Mouse (Mus musculus): ENCODE results near the gene Olfr967. TPM values are rescaled to one million over a fixed set of nuclear protein-coding genes. Genes with fewer than 3 reads are reported as not detected.
"Not testable (repeated sequence)": the region's sequence is repeated elsewhere in the genome, so short reads cannot be mapped to it uniquely, and the experiment has no call there.

Olfr967 gene
- not detected for total RNA-seq (2021)
- long read RNA-seq, experiment 1 = 0 reads
- long read RNA-seq, experiment 2 = 0 reads

GRCm38 (mm10) chr9:39745949-39746348, at the start of gene Olfr967:
TSS of gene Olfr967 (plus strand) at chr9:39746249.
- DNase-seq (ENCODE audit: low spot score) = no peak

GRCm38 (mm10) chr9:39701123-39701522, 44.9 kb upstream of the Olfr967 start:
- not testable (repeated sequence) for DNase-seq (ENCODE audit: low spot score)

GRCm38 (mm10) chr9:39707017-39707416, 39.0 kb upstream of the Olfr967 start, which contains the start of gene Olfr149:
TSS of gene Olfr149 (minus strand) at chr9:39707117.
- no peak for DNase-seq (ENCODE audit: low spot score)

- DNase-seq (ENCODE audit: low spot score) = no peak
Observed at GRCm38 (mm10) chr9:39708958-39709357, 37.1 kb upstream of the Olfr967 start.

- DNase-seq (ENCODE audit: low spot score) = no peak
Observed at GRCm38 (mm10) chr9:39711053-39711452, 35.0 kb upstream of the Olfr967 start, which contains the start of gene Olfr965. TSS of gene Olfr965 (plus strand) at chr9:39711353.

DNA sequence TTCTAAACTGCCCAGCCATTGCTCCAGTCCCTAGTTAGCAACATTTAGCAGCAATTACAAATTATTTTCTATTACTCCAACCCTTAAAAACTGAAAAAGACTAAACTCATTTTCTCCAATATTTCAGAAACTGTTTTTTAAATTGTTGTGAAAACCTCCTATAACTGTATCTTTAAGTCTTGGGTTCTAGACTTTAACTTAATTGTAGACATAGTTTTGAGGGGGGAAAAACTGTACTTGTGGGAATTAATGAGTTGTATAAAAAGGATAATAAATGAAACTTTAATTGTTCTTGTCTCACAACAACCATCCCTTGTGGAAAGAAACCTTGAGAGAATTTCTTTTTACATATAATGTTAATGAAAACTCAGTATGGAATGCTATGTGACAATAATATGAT, 15.4 kb upstream of the Olfr967 start, which contains the start of gene Olfr150:
Gene Olfr150 (plus strand): TSS at position 301 of the 400 bp plus-strand sequence.
- DNase-seq (ENCODE audit: low spot score) = no peak

DNA sequence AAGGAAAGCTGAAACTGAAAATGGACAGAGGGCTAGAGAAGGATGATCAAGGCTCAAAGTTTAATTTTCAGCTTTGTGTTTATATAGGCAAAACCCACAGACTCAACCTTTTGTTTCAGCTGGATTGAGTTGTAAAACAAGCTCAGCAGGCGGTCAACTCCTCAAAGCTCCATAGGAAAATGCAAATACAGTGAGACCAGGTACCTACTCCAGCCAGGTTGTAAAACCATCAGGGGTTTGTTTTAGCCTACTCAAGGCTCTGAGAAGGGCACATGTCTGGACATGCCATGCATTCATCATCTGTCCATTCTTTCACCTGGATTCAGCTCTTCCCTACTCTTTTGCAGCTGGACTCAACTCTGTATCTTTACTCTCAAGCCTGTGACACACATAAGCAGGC, 5.3 kb upstream of the Olfr967 start:
- DNase-seq (ENCODE audit: low spot score) = no peak

- no peak for DNase-seq (ENCODE audit: low spot score)
Observed at GRCm38 (mm10) chr9:39746428-39746827, 379 bp downstream of the Olfr967 start.

- no peak for DNase-seq (ENCODE audit: low spot score)
Observed at GRCm38 (mm10) chr9:39783153-39783552, 37.1 kb downstream of the Olfr967 start, which contains the start of gene Olfr968. TSS of gene Olfr968 (minus strand) at chr9:39783253.

DNA sequence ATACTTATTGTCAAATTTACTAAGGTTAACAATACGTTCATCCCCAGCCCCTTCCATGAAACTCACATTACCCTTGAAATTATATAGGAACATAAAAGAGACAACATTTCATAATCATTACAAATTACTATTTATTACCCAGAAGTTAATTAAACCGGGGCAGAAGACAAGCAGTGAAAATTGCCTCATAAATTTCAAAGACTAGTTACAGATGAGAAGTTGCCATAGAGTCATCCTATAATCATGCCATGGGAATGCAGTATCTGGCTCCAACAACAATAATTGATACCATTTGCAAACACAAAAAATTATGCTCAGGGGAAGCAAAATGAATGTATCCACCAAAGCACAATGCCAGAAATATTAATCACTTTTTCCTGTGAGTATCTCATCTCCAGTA, 44.5 kb downstream of the Olfr967 start, which contains the start of gene Olfr969:
Gene Olfr969 (plus strand): TSS at position 388 of the 400 bp plus-strand sequence.
- no peak for DNase-seq (ENCODE audit: low spot score)

Other genes starting within 250 kb of the Olfr967 start
- not detected for gene Olfr957, start 230.4 kb upstream of the Olfr967 start, total RNA-seq (2021)
- not detected for gene Olfr958, start 192.2 kb upstream of the Olfr967 start, total RNA-seq (2021)
- gene Olfr959, start 170.7 kb upstream of the Olfr967 start, total RNA-seq (2021) = not detected
- under 1 TPM; 0.38 to 0.66 TPM for gene AW551984, start 141.8 kb upstream of the Olfr967 start, total RNA-seq (2021)
- not detected for gene Olfr148, start 135.6 kb upstream of the Olfr967 start, total RNA-seq (2021)
- gene Olfr960, start 124.9 kb upstream of the Olfr967 start, total RNA-seq (2021) = not detected
- gene Olfr961, start 101.2 kb upstream of the Olfr967 start, total RNA-seq (2021) = not detected
- gene Olfr963, start 79.0 kb upstream of the Olfr967 start, total RNA-seq (2021) = not detected
- not detected for gene Olfr149, start 39.1 kb upstream of the Olfr967 start, total RNA-seq (2021)
- not detected for gene Olfr965, start 34.9 kb upstream of the Olfr967 start, total RNA-seq (2021)
- not detected for gene Olfr150, start 15.3 kb upstream of the Olfr967 start, total RNA-seq (2021)
- not detected for gene Olfr968, start 37.0 kb downstream of the Olfr967 start, total RNA-seq (2021)
- not detected for gene Olfr969, start 44.7 kb downstream of the Olfr967 start, total RNA-seq (2021)
- not detected for gene Olfr970, start 62.6 kb downstream of the Olfr967 start, total RNA-seq (2021)
- gene Olfr971, start 90.6 kb downstream of the Olfr967 start, total RNA-seq (2021) = not detected
- gene Olfr972, start 120.2 kb downstream of the Olfr967 start, total RNA-seq (2021) = not detected
- not detected for gene Olfr229, start 161.1 kb downstream of the Olfr967 start, total RNA-seq (2021)
- not detected for gene Olfr974, start 191.3 kb downstream of the Olfr967 start, total RNA-seq (2021)
- not detected for gene Olfr975, start 205.8 kb downstream of the Olfr967 start, total RNA-seq (2021)
- gene Olfr976, start 214.9 kb downstream of the Olfr967 start, total RNA-seq (2021) = not detected
- not detected for gene Olfr978, start 245.9 kb downstream of the Olfr967 start, total RNA-seq (2021)

Data from gastrocnemius, adult 18-20 months (tissue).